Mouse (Mus musculus): ENCODE measurements around the gene Gm20388. TPM values are rescaled to one million over a fixed set of nuclear protein-coding genes. Genes with fewer than 3 reads are reported as not detected.
A peak's percentile ranks its signal among the peaks of the same experiment; 100 is the strongest.

Gene Gm20388
- polyA plus RNA-seq, 1 experiment from 2014 or later: 5.3 TPM

DNA sequence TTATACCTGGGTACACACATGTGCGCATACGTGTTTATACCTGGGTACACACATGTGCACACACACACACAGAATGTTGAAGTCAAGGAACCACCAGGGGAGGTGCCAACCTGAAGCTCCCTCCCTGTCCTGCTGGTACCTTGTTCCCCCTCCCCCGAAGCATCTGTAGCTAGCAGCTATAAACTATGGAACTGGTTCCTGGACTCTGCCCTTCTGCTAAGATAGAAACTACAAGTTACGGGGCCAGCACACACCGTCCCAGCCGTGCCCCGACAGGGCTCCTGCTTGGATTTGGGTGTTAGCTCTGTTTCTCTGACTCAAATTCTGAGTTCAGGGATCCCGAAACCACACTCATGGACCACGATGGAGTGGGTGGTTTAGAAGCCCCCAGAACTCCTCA is 2269.5 kb downstream of the Gm20388 start:
- H3K4me1 ChIP-seq (replicated peaks; ENCODE audit: control insufficient read depth, insufficient read depth, low read length): peaks cover 11% of the 10 kb centered on the region
- no peak for DNase-seq (ENCODE audit: low spot score)
- H3K9me3 ChIP-seq (ENCODE audit: control insufficient read depth, low read length): no peaks in the 10 kb centered on the region
- 85% methylated on average over 9 of the region's 9 CpGs for WGBS
- ATAC-seq (replicated peaks; ENCODE audit: low FRiP score): no peak
- H3K9ac ChIP-seq (ENCODE audit: low read depth, low read length): no peak overlapping the region
- no peak overlapping the region for H3K4me3 ChIP-seq (ENCODE audit: low read depth, low read length)
- H3K36me3 ChIP-seq (ENCODE audit: control insufficient read depth, insufficient read depth, low read length): no peaks in the 10 kb centered on the region
- H3K27me3 ChIP-seq (replicated peaks; ENCODE audit: control insufficient read depth, insufficient read depth, low read length): peaks cover 6% of the 10 kb centered on the region
- no peak overlapping the region for H3K27ac ChIP-seq (ENCODE audit: low read depth, low read length)
- H3K4me2 ChIP-seq: no peak overlapping the region

DNA sequence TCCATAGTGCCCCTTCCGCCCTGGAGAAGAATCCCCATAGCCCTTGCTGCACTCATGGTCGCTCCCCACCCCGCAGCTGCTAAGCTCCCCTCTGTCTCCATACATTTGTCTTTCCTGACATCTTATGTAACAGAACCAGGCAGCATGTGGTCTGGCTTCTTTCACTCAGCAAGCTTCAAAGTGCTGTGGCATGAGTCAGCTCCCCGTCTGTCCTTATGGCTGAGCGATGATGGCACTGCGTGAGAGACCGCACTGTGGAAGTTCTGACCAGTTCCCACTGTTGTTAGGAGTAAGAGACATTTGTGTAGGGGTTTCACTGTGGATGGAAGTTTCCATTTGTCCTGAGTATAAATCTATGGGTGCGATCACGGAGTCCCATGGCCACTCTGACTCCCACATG is 2270.8 kb downstream of the Gm20388 start:
- no peak overlapping the region for H3K4me3 ChIP-seq (ENCODE audit: low read depth, low read length)
- H3K9me3 ChIP-seq (ENCODE audit: control insufficient read depth, low read length): no peaks in the 10 kb centered on the region
- H3K27me3 ChIP-seq (replicated peaks; ENCODE audit: control insufficient read depth, insufficient read depth, low read length): peaks cover 6% of the 10 kb centered on the region
- no peak overlapping the region for H3K4me2 ChIP-seq
- H3K4me1 ChIP-seq (replicated peaks; ENCODE audit: control insufficient read depth, insufficient read depth, low read length): peaks cover 11% of the 10 kb centered on the region
- H3K27ac ChIP-seq (ENCODE audit: low read depth, low read length): 0 out of 2 replicates have a peak overlapping the region, but pooled peaks have one; percentile 3
- ATAC-seq (replicated peaks; ENCODE audit: low FRiP score) (no peak; the same call in 1 of the 2 replicates), DNase-seq (ENCODE audit: low spot score) (no peak)
- WGBS: 49% methylated on average over 9 of the region's 9 CpGs
- no peak overlapping the region for H3K9ac ChIP-seq (ENCODE audit: low read depth, low read length)
- H3K36me3 ChIP-seq (ENCODE audit: control insufficient read depth, insufficient read depth, low read length): no peaks in the 10 kb centered on the region

DNA sequence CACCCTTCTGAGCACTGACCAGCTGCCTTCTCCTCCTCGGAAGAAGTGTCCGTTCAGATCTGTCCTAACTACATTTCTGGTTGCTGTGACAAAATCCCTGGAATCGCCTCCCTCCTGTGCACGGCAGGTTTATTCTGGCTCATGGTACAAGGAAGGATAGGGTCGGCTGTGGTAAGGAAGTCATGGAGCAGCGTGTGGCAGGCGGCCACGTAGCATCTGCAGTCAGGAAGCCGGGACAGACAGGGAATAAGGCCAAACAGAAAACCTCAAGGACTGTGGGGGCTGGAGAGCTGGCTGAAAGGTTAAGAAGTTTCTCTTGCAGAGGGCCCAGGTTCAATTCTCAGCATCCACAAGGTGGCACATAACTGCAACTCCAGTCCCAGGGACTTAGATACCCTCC is 2271.3 kb downstream of the Gm20388 start:
- ATAC-seq (replicated peaks; ENCODE audit: low FRiP score) (no peak), DNase-seq (ENCODE audit: low spot score) (no peak)
- Histone ChIP-seq H3K27me3 (replicated peaks; ENCODE audit: control insufficient read depth, insufficient read depth, low read length) (peaks cover 6% of the 10 kb centered on the region), H3K4me1 (replicated peaks; ENCODE audit: control insufficient read depth, insufficient read depth, low read length) (peaks cover 11% of the 10 kb centered on the region), H3K4me2 (no peak overlapping the region), H3K9me3 (ENCODE audit: control insufficient read depth, low read length) (no peaks in the 10 kb centered on the region), H3K36me3 (ENCODE audit: control insufficient read depth, insufficient read depth, low read length) (no peaks in the 10 kb centered on the region), H3K9ac (ENCODE audit: low read depth, low read length) (no peak overlapping the region), H3K4me3 (ENCODE audit: low read depth, low read length) (no peak overlapping the region), H3K27ac (ENCODE audit: low read depth, low read length) (0 out of 2 replicates have a peak overlapping the region, but pooled peaks have one; percentile 3)
- 53% methylated on average over 9 of the region's 9 CpGs for WGBS

DNA sequence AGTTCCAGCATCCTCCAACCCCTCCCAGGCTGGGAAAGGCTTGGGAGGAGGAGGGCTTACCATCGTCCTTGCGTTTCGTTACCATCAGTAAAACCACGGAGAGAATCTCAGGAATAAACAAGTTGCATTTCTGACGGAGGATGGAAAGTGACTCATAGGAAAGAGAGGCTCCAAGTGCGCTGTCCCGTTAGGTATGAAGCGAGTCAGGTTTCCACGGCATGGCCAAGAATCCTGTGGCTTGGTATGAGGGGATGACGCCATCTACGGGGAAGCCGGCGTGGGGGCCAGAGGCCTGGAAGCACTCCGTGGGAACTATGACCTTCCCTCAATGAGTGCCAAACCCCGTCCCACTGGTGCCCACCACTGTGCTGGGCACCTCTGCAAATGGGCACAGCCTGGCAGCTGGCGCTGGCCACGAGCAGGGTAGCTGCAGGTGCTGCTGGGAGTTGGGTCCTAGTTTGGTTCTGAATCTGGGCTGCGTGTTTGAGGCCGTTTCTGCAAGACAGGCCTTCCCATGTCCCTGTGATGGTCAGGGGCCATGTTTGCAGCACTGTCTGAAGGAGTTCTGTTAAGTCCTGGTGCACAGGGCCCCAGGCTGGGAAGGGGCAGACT is 2275.8 kb downstream of the Gm20388 start:
- ATAC-seq (replicated peaks; ENCODE audit: low FRiP score) (no peak), DNase-seq (ENCODE audit: low spot score) (no peak)
- WGBS: 81% methylated on average over 19 of the region's 19 CpGs
- H3K9me3 ChIP-seq (ENCODE audit: control insufficient read depth, low read length): no peaks in the 10 kb centered on the region
- no peak overlapping the region for H3K4me3 ChIP-seq (ENCODE audit: low read depth, low read length)
- no peak overlapping the region for H3K4me2 ChIP-seq
- H3K9ac ChIP-seq (ENCODE audit: low read depth, low read length): no peak overlapping the region
- no peak overlapping the region for H3K27ac ChIP-seq (ENCODE audit: low read depth, low read length)
- peaks cover under 1% of the 10 kb centered on the region; the same call in 1 of the 2 replicates for H3K27me3 ChIP-seq (replicated peaks; ENCODE audit: control insufficient read depth, insufficient read depth, low read length)
- peaks cover 4% of the 10 kb centered on the region; the same call in 1 of the 2 replicates for H3K4me1 ChIP-seq (replicated peaks; ENCODE audit: control insufficient read depth, insufficient read depth, low read length)
- H3K36me3 ChIP-seq (ENCODE audit: control insufficient read depth, insufficient read depth, low read length): no peaks in the 10 kb centered on the region

DNA sequence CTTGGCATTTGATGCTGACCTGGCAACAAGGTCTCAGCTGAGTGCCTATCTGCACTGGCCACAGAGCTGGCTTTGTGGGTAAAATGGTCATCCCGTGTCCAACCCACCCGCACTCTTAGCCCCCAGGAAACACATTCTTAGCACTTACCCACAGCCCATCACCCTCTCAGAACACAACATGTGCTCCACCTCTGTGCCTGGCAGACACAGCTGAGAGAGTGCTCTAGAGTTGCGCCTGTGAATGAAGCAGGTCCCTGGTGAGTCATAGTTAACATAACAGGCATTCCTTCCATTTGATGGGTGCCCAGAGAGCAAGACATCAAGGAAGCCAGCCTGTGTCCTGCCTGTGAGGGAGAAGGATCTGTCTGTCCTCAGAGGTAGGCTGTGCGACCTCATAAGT is 2276.6 kb downstream of the Gm20388 start:
- H3K36me3 ChIP-seq (ENCODE audit: control insufficient read depth, insufficient read depth, low read length): no peaks in the 10 kb centered on the region
- no peak overlapping the region for H3K27ac ChIP-seq (ENCODE audit: low read depth, low read length)
- H3K4me2 ChIP-seq: no peak overlapping the region
- 73% methylated on average over 4 of the region's 4 CpGs for WGBS
- ATAC-seq (replicated peaks; ENCODE audit: low FRiP score): no peak
- no peak overlapping the region for H3K9ac ChIP-seq (ENCODE audit: low read depth, low read length)
- H3K27me3 ChIP-seq (replicated peaks; ENCODE audit: control insufficient read depth, insufficient read depth, low read length): peaks cover 3% of the 10 kb centered on the region; the same call in 1 of the 2 replicates
- H3K4me1 ChIP-seq (replicated peaks; ENCODE audit: control insufficient read depth, insufficient read depth, low read length): 0 out of 2 replicates have a peak, but pooled peaks cover 7% of the 10 kb centered on the region
- H3K4me3 ChIP-seq (ENCODE audit: low read depth, low read length): no peak overlapping the region
- no peaks in the 10 kb centered on the region for H3K9me3 ChIP-seq (ENCODE audit: control insufficient read depth, low read length)
- no peak for DNase-seq (ENCODE audit: low spot score)

DNA sequence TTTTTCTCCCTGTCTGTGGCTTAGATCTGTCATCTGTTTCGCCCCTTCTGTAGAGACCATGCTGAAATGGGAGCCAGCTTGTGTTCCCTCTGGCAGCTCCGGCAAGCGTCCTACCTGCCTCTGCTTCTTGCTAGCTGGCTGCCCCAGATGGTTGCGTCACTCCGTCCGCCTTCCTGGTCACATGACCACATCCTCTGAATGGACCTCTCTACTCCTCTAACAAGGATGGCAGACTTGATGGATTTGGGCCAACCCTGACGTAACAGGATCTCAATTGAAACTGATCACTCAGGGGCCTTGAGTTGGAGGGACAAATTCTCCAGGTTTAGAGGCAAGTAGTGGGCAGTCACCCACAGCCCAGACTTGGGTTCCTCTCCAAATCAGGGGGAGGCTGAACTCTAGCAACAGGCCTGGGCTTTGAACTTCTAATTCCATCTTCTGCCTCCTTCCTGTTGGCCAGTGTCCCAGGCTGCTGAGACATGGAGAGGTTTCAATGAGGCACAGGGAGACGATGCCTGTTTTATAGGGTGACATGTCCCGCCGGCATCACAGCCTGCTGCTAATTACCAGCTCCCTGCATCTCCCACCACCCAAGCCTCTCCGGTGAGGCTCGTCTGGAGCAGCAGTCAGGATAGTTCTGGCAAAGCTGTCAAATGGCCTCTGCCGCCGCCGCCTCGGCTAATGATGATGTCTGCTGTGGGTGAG is 2279.9 kb downstream of the Gm20388 start:
- no peak overlapping the region for H3K4me2 ChIP-seq
- no peaks in the 10 kb centered on the region for H3K36me3 ChIP-seq (ENCODE audit: control insufficient read depth, insufficient read depth, low read length)
- WGBS: 51% methylated on average over 16 of the region's 16 CpGs
- H3K4me1 ChIP-seq (replicated peaks; ENCODE audit: control insufficient read depth, insufficient read depth, low read length): peaks cover 11% of the 10 kb centered on the region
- DNase-seq (ENCODE audit: low spot score) (no peak), ATAC-seq (replicated peaks; ENCODE audit: low FRiP score) (no peak)
- no peak overlapping the region for H3K4me3 ChIP-seq (ENCODE audit: low read depth, low read length)
- no peaks in the 10 kb centered on the region for H3K9me3 ChIP-seq (ENCODE audit: control insufficient read depth, low read length)
- H3K27me3 ChIP-seq (replicated peaks; ENCODE audit: control insufficient read depth, insufficient read depth, low read length): 0 out of 2 replicates have a peak, but pooled peaks cover 3% of the 10 kb centered on the region
- H3K27ac ChIP-seq (ENCODE audit: low read depth, low read length): no peak overlapping the region
- H3K9ac ChIP-seq (ENCODE audit: low read depth, low read length): no peak overlapping the region

DNA sequence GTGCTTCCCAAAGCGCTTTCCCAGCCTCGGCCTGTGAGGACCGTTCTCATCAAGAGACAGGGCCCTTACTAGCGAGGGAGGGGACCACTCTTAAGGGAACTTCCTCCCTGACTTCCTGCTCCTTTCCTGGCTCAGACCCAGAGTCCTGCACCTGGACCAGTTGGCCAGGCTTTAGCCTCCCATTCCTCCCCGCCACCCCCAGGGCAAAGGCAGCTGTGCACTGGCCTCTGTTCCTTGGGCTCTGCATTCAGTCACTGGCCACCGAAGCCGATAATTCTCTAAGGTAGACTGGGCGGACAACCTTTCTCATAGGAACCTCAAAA is 2280.4 kb downstream of the Gm20388 start:
- H3K4me2 ChIP-seq: no peak overlapping the region
- ATAC-seq (replicated peaks; ENCODE audit: low FRiP score): no peak
- DNase-seq (ENCODE audit: low spot score): no peak
- no peaks in the 10 kb centered on the region for H3K9me3 ChIP-seq (ENCODE audit: control insufficient read depth, low read length)
- 64% methylated on average over 8 of the region's 8 CpGs for WGBS
- peaks cover 11% of the 10 kb centered on the region for H3K4me1 ChIP-seq (replicated peaks; ENCODE audit: control insufficient read depth, insufficient read depth, low read length)
- H3K9ac ChIP-seq (ENCODE audit: low read depth, low read length): no peak overlapping the region
- H3K27me3 ChIP-seq (replicated peaks; ENCODE audit: control insufficient read depth, insufficient read depth, low read length): 0 out of 2 replicates have a peak, but pooled peaks cover 3% of the 10 kb centered on the region
- H3K4me3 ChIP-seq (ENCODE audit: low read depth, low read length): no peak overlapping the region
- no peaks in the 10 kb centered on the region for H3K36me3 ChIP-seq (ENCODE audit: control insufficient read depth, insufficient read depth, low read length)
- H3K27ac ChIP-seq (ENCODE audit: low read depth, low read length): no peak overlapping the region

DNA sequence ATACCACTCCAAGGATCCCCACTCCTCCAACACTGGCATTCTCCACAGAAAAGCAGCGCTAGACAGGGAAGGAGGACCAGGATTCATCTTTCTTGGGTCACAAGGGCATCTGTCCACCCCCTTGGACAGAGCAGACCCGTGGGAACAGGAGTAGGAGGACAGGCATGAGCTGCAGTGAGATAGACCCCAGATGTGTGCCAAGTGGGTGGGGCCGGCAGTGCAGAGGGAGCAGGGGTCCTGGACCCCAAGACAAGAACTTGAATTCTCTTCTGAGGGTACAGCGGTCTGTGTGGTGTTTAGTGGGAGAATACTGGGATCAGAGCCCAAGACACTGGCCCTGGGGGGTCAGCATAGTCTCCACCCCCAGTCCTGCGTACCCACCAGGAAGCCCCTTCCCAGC is 2282.1 kb downstream of the Gm20388 start:
- Histone ChIP-seq H3K9me3 (ENCODE audit: control insufficient read depth, low read length) (no peaks in the 10 kb centered on the region), H3K9ac (ENCODE audit: low read depth, low read length) (no peak overlapping the region), H3K4me3 (ENCODE audit: low read depth, low read length) (no peak overlapping the region), H3K4me2 (no peak overlapping the region), H3K36me3 (ENCODE audit: control insufficient read depth, insufficient read depth, low read length) (no peaks in the 10 kb centered on the region), H3K4me1 (replicated peaks; ENCODE audit: control insufficient read depth, insufficient read depth, low read length) (peaks cover 11% of the 10 kb centered on the region), H3K27me3 (replicated peaks; ENCODE audit: control insufficient read depth, insufficient read depth, low read length) (0 out of 2 replicates have a peak, but pooled peaks cover 3% of the 10 kb centered on the region), H3K27ac (ENCODE audit: low read depth, low read length) (no peak overlapping the region)
- WGBS: 74% methylated on average over 5 of the region's 5 CpGs
- ATAC-seq (replicated peaks; ENCODE audit: low FRiP score) (no peak), DNase-seq (ENCODE audit: low spot score) (no peak)

DNA sequence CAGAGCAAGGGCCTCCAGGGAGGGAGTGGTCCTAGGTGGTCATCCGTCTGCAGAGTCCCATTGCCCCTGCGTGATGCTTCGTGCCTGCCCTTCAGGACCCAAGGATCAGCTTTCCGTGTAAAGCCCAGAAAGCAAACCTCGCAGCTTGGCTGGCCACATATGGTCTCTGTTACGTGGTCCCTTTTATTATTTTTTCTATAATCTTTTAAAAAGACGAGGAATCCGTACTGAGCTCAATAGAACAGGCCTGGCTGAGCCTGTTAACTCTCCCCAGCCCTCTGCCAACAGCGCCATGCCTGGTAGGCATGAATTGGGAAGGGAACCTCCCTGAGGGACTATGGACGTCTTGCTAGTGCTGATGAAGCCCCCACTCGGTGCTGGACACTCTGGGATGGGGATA is 2282.9 kb downstream of the Gm20388 start:
- no peak overlapping the region for H3K27ac ChIP-seq (ENCODE audit: low read depth, low read length)
- ATAC-seq (replicated peaks; ENCODE audit: low FRiP score): no peak

More for the DNA sequence above, 2282.9 kb downstream of the Gm20388 start:
- H3K4me2 ChIP-seq: no peak overlapping the region
- no peaks in the 10 kb centered on the region for H3K9me3 ChIP-seq (ENCODE audit: control insufficient read depth, low read length)
- no peak for DNase-seq (ENCODE audit: low spot score)
- peaks cover 11% of the 10 kb centered on the region for H3K4me1 ChIP-seq (replicated peaks; ENCODE audit: control insufficient read depth, insufficient read depth, low read length)
- H3K9ac ChIP-seq (ENCODE audit: low read depth, low read length): no peak overlapping the region
- WGBS: 71% methylated on average over 11 of the region's 11 CpGs
- no peak overlapping the region for H3K4me3 ChIP-seq (ENCODE audit: low read depth, low read length)
- H3K27me3 ChIP-seq (replicated peaks; ENCODE audit: control insufficient read depth, insufficient read depth, low read length): 0 out of 2 replicates have a peak, but pooled peaks cover 3% of the 10 kb centered on the region
- H3K36me3 ChIP-seq (ENCODE audit: control insufficient read depth, insufficient read depth, low read length): no peaks in the 10 kb centered on the region
